Mouse (Mus musculus): ENCODE results near the gene Mkln1.
"Not testable (repeated sequence)": the region's sequence is repeated elsewhere in the genome, so short reads cannot be mapped to it uniquely, and the experiment has no call there.

The Mkln1 gene

GRCm38 (mm10) chr6:31549361-31550051 lies 151.0 kb downstream of the Mkln1 start:
- DNase-seq (ENCODE audit: low read depth, low spot score): no peak

GRCm38 (mm10) chr6:31550876-31551532 lies 152.5 kb downstream of the Mkln1 start:
- DNase-seq (ENCODE audit: low read depth, low spot score): no peak

- DNase-seq (ENCODE audit: low read depth, low spot score): no peak
These were observed 158.0 kb downstream of the Mkln1 start for GRCm38 (mm10) chr6:31556460-31557100.

- DNase-seq (ENCODE audit: low read depth, low spot score): no peak
These were observed 161.8 kb downstream of the Mkln1 start for GRCm38 (mm10) chr6:31560138-31560959.

- DNase-seq (ENCODE audit: low read depth, low spot score): not testable (repeated sequence)
These were observed 163.4 kb downstream of the Mkln1 start for GRCm38 (mm10) chr6:31561948-31562347.

GRCm38 (mm10) chr6:31562371-31563080 lies 164.0 kb downstream of the Mkln1 start:
- DNase-seq (ENCODE audit: low read depth, low spot score): no peak

GRCm38 (mm10) chr6:31563235-31564181 lies 165.0 kb downstream of the Mkln1 start, which contains the start of gene Podxl:
Gene Podxl (minus strand): TSS chr6:31563981.
- no peak for DNase-seq (ENCODE audit: low read depth, low spot score)

GRCm38 (mm10) chr6:31564182-31564531 lies 165.6 kb downstream of the Mkln1 start:
- no peak for DNase-seq (ENCODE audit: low read depth, low spot score)

- DNase-seq (ENCODE audit: low read depth, low spot score): no peak
These were observed 166.4 kb downstream of the Mkln1 start for GRCm38 (mm10) chr6:31564901-31565391.

All from brain, embryonic 18.5 days (tissue).